In the genomic region with DNA sequence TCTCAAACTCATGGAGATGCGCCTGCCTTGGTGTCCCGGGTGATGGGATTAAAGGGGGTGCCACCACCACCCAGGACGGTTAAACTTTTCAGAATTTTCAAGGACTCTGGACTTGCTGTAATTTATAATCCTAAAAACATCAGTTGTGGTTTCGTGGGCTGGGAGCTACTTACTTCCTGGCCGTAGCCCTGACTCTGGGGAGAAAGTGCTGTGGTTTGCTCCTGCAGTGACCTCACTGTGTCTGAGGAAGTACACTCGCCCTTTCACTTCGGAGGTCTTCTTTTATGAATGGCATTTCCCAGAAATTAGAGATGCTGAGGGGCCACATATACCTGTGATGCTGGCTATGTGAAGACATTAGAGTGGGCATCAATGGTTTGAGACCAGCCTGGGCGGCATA, we compare ENCODE assay signal across 24 mouse cellular contexts. TPM values are rescaled to one million over a fixed set of nuclear protein-coding genes. Genes with fewer than 3 reads are reported as not detected.
DNase-seq lines count a peak whose midpoint lies in the region; ATAC-seq and TF ChIP-seq lines count a peak whose summit lies in the region.
"Had no signal": no experiment of that assay in that cellular context is flagged by ENCODE, and none has a peak within 500 bp of the region (broad histone marks: within the 10 kb centered on the region; RNA-seq: fewer than 3 reads in every experiment).

No protein-coding gene starts in this region.

- H3K9me3 ChIP-seq in kidney, postnatal 0 days (replicated peaks; ENCODE audit: low read length), result no peaks in the 10 kb centered on the region
- H3K9me3 ChIP-seq in kidney, embryonic 14.5 days (ENCODE audit: control insufficient read depth, low read length), result no peaks in the 10 kb centered on the region
- H3K9me3 ChIP-seq in intestine, embryonic 16.5 days (ENCODE audit: control insufficient read depth, low read length), result no peaks in the 10 kb centered on the region
- H3K9me3 ChIP-seq: heart, embryonic 13.5 days; hindbrain, embryonic 15.5 days; intestine, embryonic 15.5 days; kidney, embryonic 15.5 days; limb, embryonic 10.5 days; liver, embryonic 13.5 days; midbrain, embryonic 12.5 days had no signal

- H3K4me2 ChIP-seq in kidney, postnatal 0 days (ENCODE audit: low read length), result no peak overlapping the region
- H3K4me2 ChIP-seq in kidney, embryonic 14.5 days (replicated peaks; ENCODE audit: low read depth, low read length), result no peak overlapping the region
- H3K4me2 ChIP-seq in intestine, embryonic 16.5 days (ENCODE audit: low read depth, low read length), result no peak overlapping the region
- H3K4me2 ChIP-seq: heart, embryonic 13.5 days; hindbrain, embryonic 15.5 days; intestine, embryonic 15.5 days; kidney, embryonic 15.5 days; liver, embryonic 13.5 days; midbrain, embryonic 12.5 days had no signal

- ATAC-seq in kidney, postnatal 0 days (replicated peaks; ENCODE audit: low FRiP score, low read depth), result no peak
- no peak for ATAC-seq in kidney, embryonic 14.5 days (ENCODE audit: low FRiP score, low TSS enrichment)
- peak; percentile 87 for ATAC-seq in hematopoietic stem cell, adult 5-6 weeks (replicated peaks in 1 of 2; ENCODE audit: insufficient read depth in 1 of 2, low FRiP score in 2 of 2, low TSS enrichment in 1 of 2, low read depth in 1 of 2, poor library complexity in 2 of 2, severe bottlenecking in 2 of 2)
- ATAC-seq in megakaryocyte, adult 5-6 weeks (ENCODE audit: poor library complexity, severe bottlenecking), result peak; percentile 90
- no peak for ATAC-seq in intestine, embryonic 16.5 days
- ATAC-seq: intestine, embryonic 15.5 days had no signal

- H3K9ac ChIP-seq in kidney, postnatal 0 days (ENCODE audit: low read depth, low read length), result no peak overlapping the region
- H3K9ac ChIP-seq in kidney, embryonic 14.5 days (ENCODE audit: low read depth, low read length), result no peak overlapping the region
- H3K9ac ChIP-seq in intestine, embryonic 16.5 days (ENCODE audit: low read depth, low read length), result no peak overlapping the region
- H3K9ac ChIP-seq: heart, embryonic 13.5 days; hindbrain, embryonic 15.5 days; intestine, embryonic 15.5 days; kidney, embryonic 15.5 days; liver, embryonic 13.5 days; midbrain, embryonic 12.5 days had no signal

- H3K27me3 ChIP-seq in kidney, postnatal 0 days (ENCODE audit: insufficient read depth, low read length), result no peaks in the 10 kb centered on the region
- H3K27me3 ChIP-seq in kidney, embryonic 14.5 days (ENCODE audit: control insufficient read depth, insufficient read depth, low read length), result no peaks in the 10 kb centered on the region
- H3K27me3 ChIP-seq in intestine, embryonic 16.5 days (replicated peaks; ENCODE audit: control insufficient read depth, insufficient read depth, low read length), result no peaks in the 10 kb centered on the region
- H3K27me3 ChIP-seq: heart, embryonic 13.5 days; hindbrain, embryonic 15.5 days; intestine, embryonic 15.5 days; kidney, embryonic 15.5 days; liver, embryonic 13.5 days; midbrain, embryonic 12.5 days had no signal

- no peaks in the 10 kb centered on the region for H3K36me3 ChIP-seq in kidney, postnatal 0 days (ENCODE audit: insufficient read depth, low read length)
- H3K36me3 ChIP-seq in kidney, embryonic 14.5 days (ENCODE audit: control insufficient read depth, insufficient read depth, low read length), result no peaks in the 10 kb centered on the region
- no peaks in the 10 kb centered on the region for H3K36me3 ChIP-seq in intestine, embryonic 16.5 days (ENCODE audit: control insufficient read depth, insufficient read depth, low read length)
- H3K36me3 ChIP-seq: heart, embryonic 13.5 days; hindbrain, embryonic 15.5 days; intestine, embryonic 15.5 days; kidney, embryonic 15.5 days; limb, embryonic 10.5 days; liver, embryonic 13.5 days had no signal

- no peak overlapping the region for H3K4me3 ChIP-seq in kidney, postnatal 0 days (replicated peaks; ENCODE audit: low read depth, low read length)
- no peak overlapping the region for H3K4me3 ChIP-seq in kidney, embryonic 14.5 days (ENCODE audit: low read length)
- no peak overlapping the region for H3K4me3 ChIP-seq in intestine, embryonic 16.5 days (ENCODE audit: low read length)
- H3K4me3 ChIP-seq: heart, embryonic 13.5 days; hindbrain, embryonic 15.5 days; intestine, embryonic 15.5 days; kidney, embryonic 15.5 days; limb, embryonic 10.5 days; liver, embryonic 13.5 days; midbrain, embryonic 12.5 days had no signal

- DNase-seq in kidney, postnatal 0 days (ENCODE audit: low spot score), result peak; percentile 56
- DNase-seq in right cerebral cortex, adult 18-20 months, result no peak
- DNase-seq in urinary bladder, adult 2 months (ENCODE audit: low spot score), result no peak
- DNase-seq in testis, postnatal 14 days (ENCODE audit: low spot score), result no peak
- DNase-seq: cerebellum, adult 11 months; cerebellum, postnatal 14 days; embryo, embryonic 11 days; heart, adult 18-20 months; liver, embryonic 13.5 days; lung, postnatal 10 days; retina, postnatal 1 day; right cerebral cortex, postnatal 4 days; thymus, postnatal 36 days had no signal

- 63% methylated on average over 8 of the region's 8 CpGs for WGBS in kidney, postnatal 0 days
- WGBS in kidney, embryonic 14.5 days, result 71% methylated on average over 8 of the region's 8 CpGs
- 78% methylated on average over 8 of the region's 8 CpGs for WGBS in intestine, embryonic 16.5 days

- no peak overlapping the region for H3K27ac ChIP-seq in kidney, postnatal 0 days
- no peak overlapping the region for H3K27ac ChIP-seq in kidney, embryonic 14.5 days (ENCODE audit: low read depth, low read length)
- no peak overlapping the region for H3K27ac ChIP-seq in intestine, embryonic 16.5 days (ENCODE audit: low read length)
- H3K27ac ChIP-seq: heart, embryonic 13.5 days; hindbrain, embryonic 15.5 days; intestine, embryonic 15.5 days; kidney, embryonic 15.5 days; limb, embryonic 10.5 days; liver, embryonic 13.5 days; midbrain, embryonic 12.5 days; stomach, postnatal 0 days had no signal

- no peaks in the 10 kb centered on the region for H3K4me1 ChIP-seq in kidney, postnatal 0 days (replicated peaks; ENCODE audit: insufficient read depth, low read length)
- H3K4me1 ChIP-seq in kidney, embryonic 14.5 days (ENCODE audit: control insufficient read depth, insufficient read depth, low read length), result no peaks in the 10 kb centered on the region
- H3K4me1 ChIP-seq in intestine, embryonic 16.5 days (ENCODE audit: control insufficient read depth, insufficient read depth, low read length), result no peaks in the 10 kb centered on the region
- H3K4me1 ChIP-seq: heart, embryonic 13.5 days; hindbrain, embryonic 15.5 days; intestine, embryonic 15.5 days; kidney, embryonic 15.5 days; limb, embryonic 10.5 days; liver, embryonic 13.5 days; midbrain, embryonic 12.5 days had no signal

- no peak for TF ChIP-seq CTCF in kidney, postnatal 0 days (IDR thresholded peaks at IDR 0.05; ENCODE audit: low read depth)

RNA-seq across cellular contexts. Expression of a gene that starts 20.2 kb away (rescaled TPM):
- polyA plus RNA-seq in kidney, postnatal 0 days (2015; fragmentation: Nextera tagmentation; extraction: Ambion mirVana), result 24.6 and 26.2 TPM in 2 replicates
- 27.5 and 44.7 TPM in 2 replicates for polyA plus RNA-seq in kidney, embryonic 14.5 days (2014; fragmentation: Nextera tagmentation; extraction: Ambion mirVana)
- 81.4 and 87.7 TPM in 2 replicates for total RNA-seq in hematopoietic stem cell, adult 5-6 weeks (2017)
- total RNA-seq in megakaryocyte, adult 5-6 weeks (2015), result 65.5 and 73.3 TPM in 2 replicates
- 75.7 and 80.7 TPM in 2 replicates for total RNA-seq in megakaryocyte, adult 5-6 weeks (2017)
- 24.3 and 25.1 TPM in 2 replicates for polyA plus RNA-seq in intestine, embryonic 16.5 days (2015; fragmentation: Nextera tagmentation; extraction: Ambion mirVana)
- polyA plus RNA-seq in urinary bladder, adult 2 months (2012; rRNA removed), result 22.6 and 23.9 TPM in 2 replicates

RNA-seq across cellular contexts. Expression of a gene that starts 20.9 kb away (rescaled TPM):
- 1,513 and 1,607 TPM in 2 replicates for polyA plus RNA-seq in kidney, postnatal 0 days (2015; fragmentation: Nextera tagmentation; extraction: Ambion mirVana)
- polyA plus RNA-seq in kidney, embryonic 14.5 days (2014; fragmentation: Nextera tagmentation; extraction: Ambion mirVana), result 989 and 1,322 TPM in 2 replicates
- total RNA-seq in hematopoietic stem cell, adult 5-6 weeks (2017), result 266 and 344 TPM in 2 replicates
- total RNA-seq in megakaryocyte, adult 5-6 weeks (2015), result 340 and 390 TPM in 2 replicates
- total RNA-seq in megakaryocyte, adult 5-6 weeks (2017), result 210 and 312 TPM in 2 replicates
- polyA plus RNA-seq in intestine, embryonic 16.5 days (2015; fragmentation: Nextera tagmentation; extraction: Ambion mirVana), result 1,127 and 1,131 TPM in 2 replicates
- polyA plus RNA-seq in urinary bladder, adult 2 months (2012; rRNA removed), result 309 and 351 TPM in 2 replicates

RNA-seq across cellular contexts. Expression of a gene that starts 40.6 kb away (rescaled TPM):
- polyA plus RNA-seq in kidney, postnatal 0 days (2015; fragmentation: Nextera tagmentation; extraction: Ambion mirVana), result 7.1 and 8.3 TPM in 2 replicates
- 2.5 and 3.4 TPM in 2 replicates for polyA plus RNA-seq in kidney, embryonic 14.5 days (2014; fragmentation: Nextera tagmentation; extraction: Ambion mirVana)
- 0.69 and 4.6 TPM in 2 replicates for total RNA-seq in hematopoietic stem cell, adult 5-6 weeks (2017)
- total RNA-seq in megakaryocyte, adult 5-6 weeks (2015), result 0.04 TPM in 1 of 2 replicates, not detected in the other
- not detected in 2 replicates for total RNA-seq in megakaryocyte, adult 5-6 weeks (2017)
- polyA plus RNA-seq in intestine, embryonic 16.5 days (2015; fragmentation: Nextera tagmentation; extraction: Ambion mirVana), result 4.8 and 5.5 TPM in 2 replicates
- polyA plus RNA-seq in urinary bladder, adult 2 months (2012; rRNA removed), result 26.8 and 26.9 TPM in 2 replicates

Comparison
In these comparisons a context has a peak if more than half of its experiments do, and no peak if none do; other contexts are left out.
1. ATAC-seq: peak in hematopoietic stem cell, adult 5-6 weeks (2 of 2) and megakaryocyte, adult 5-6 weeks (single experiment); none in kidney, postnatal 0 days (single experiment), kidney, embryonic 14.5 days (single experiment) and intestine, embryonic 16.5 days (single experiment).